In genomic region chr1:24732286-24732685, GRCm38 (mm10) we compare ENCODE assay signal across 35 mouse cellular contexts.
"Had no signal": no experiment of that assay in that cellular context is flagged by ENCODE, and none has a peak within 500 bp of the region (broad histone marks: within the 10 kb centered on the region; RNA-seq: fewer than 3 reads in every experiment).

No protein-coding gene starts in this region.

- ATAC-seq: hindbrain, embryonic 16.5 days; hindbrain, postnatal 0 days; inflammation-experienced regulatory T-cells, adult 6 months; intestine, embryonic 15.5 days; intestine, embryonic 16.5 days; intestine, postnatal 0 days had no signal

- H3K4me3 ChIP-seq: heart, embryonic 10.5 days; heart, embryonic 12.5 days; heart, embryonic 13.5 days; heart, embryonic 15.5 days; hindbrain, embryonic 10.5 days; hindbrain, embryonic 12.5 days; hindbrain, embryonic 13.5 days; hindbrain, embryonic 15.5 days; intestine, embryonic 15.5 days; kidney, embryonic 15.5 days; layer of hippocampus, adult 2 months had no signal

- H3K27me3 ChIP-seq: heart, embryonic 12.5 days; heart, embryonic 13.5 days; heart, embryonic 15.5 days; hindbrain, embryonic 12.5 days; hindbrain, embryonic 13.5 days; hindbrain, embryonic 15.5 days; intestine, embryonic 15.5 days; kidney, embryonic 15.5 days had no signal

- H3K27ac ChIP-seq: heart, embryonic 10.5 days; heart, embryonic 13.5 days; heart, embryonic 15.5 days; hindbrain, embryonic 10.5 days; hindbrain, embryonic 12.5 days; hindbrain, embryonic 13.5 days; hindbrain, embryonic 14.5 days; hindbrain, embryonic 15.5 days; hindbrain, postnatal 0 days; intestine, embryonic 15.5 days; kidney, embryonic 15.5 days; kidney, postnatal 0 days; layer of hippocampus, adult 2 months had no signal

- H3K9ac ChIP-seq: heart, embryonic 12.5 days; heart, embryonic 13.5 days; heart, embryonic 15.5 days; hindbrain, embryonic 12.5 days; hindbrain, embryonic 13.5 days; hindbrain, embryonic 14.5 days; hindbrain, embryonic 15.5 days; intestine, embryonic 15.5 days; kidney, embryonic 15.5 days had no signal

- H3K9me3 ChIP-seq: heart, embryonic 10.5 days; heart, embryonic 13.5 days; heart, embryonic 15.5 days; hindbrain, embryonic 10.5 days; hindbrain, embryonic 12.5 days; hindbrain, embryonic 13.5 days; hindbrain, embryonic 15.5 days; intestine, embryonic 15.5 days; kidney, embryonic 15.5 days had no signal

- DNase-seq: heart, postnatal 10 days; heart, postnatal 14 days; heart, postnatal 36 days; heart, postnatal 4 days; kidney, adult 11 months; kidney, adult 18-20 months; kidney, adult 2 months; kidney, adult 8-10 months; kidney, adult 9 months; kidney, postnatal 10 days; kidney, postnatal 14 days; kidney, postnatal 25 days; kidney, postnatal 36 days; kidney, postnatal 4 days; layer of hippocampus, adult 9-11 months; layer of hippocampus, postnatal 36 days had no signal

- H3K4me2 ChIP-seq: heart, embryonic 11.5 days; heart, embryonic 12.5 days; heart, embryonic 13.5 days; heart, embryonic 15.5 days; hindbrain, embryonic 12.5 days; hindbrain, embryonic 13.5 days; hindbrain, embryonic 14.5 days; hindbrain, embryonic 15.5 days; intestine, embryonic 15.5 days; kidney, embryonic 15.5 days had no signal

- H3K4me1 ChIP-seq: heart, embryonic 10.5 days; heart, embryonic 12.5 days; heart, embryonic 13.5 days; heart, embryonic 15.5 days; hindbrain, embryonic 10.5 days; hindbrain, embryonic 12.5 days; hindbrain, embryonic 13.5 days; hindbrain, embryonic 15.5 days; intestine, embryonic 15.5 days; kidney, embryonic 15.5 days had no signal
